Mouse (Mus musculus) A20 (cell line): ENCODE results near the gene Asz1.

Source experiments
- DNase-seq: peaks from one replicate; pipeline ENCODE4 v3.0.0-alpha.2; 2011; ENCODE audit warnings: low read depth, low spot score

The Asz1 gene

DNA sequence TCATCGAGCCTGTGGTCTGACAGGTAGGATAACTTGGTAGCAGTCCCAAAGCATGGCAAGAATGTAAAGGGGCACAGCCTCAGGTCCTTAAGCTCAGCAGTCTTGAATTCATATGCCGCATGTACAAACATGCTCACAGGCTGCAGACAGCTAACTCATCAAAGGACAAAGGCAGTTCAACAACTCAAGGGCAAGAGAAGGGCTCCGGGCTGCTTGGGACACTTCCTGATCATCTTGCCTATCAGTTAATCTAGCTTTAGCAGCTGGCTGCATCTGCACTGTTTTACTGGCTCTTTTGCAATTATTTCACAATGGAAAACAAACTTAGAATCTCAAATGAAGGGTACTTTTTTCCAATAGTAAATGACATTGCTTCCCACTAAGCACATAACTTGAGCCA, 101.5 kb downstream of the Asz1 start:
- DNase-seq: no peak

DNA sequence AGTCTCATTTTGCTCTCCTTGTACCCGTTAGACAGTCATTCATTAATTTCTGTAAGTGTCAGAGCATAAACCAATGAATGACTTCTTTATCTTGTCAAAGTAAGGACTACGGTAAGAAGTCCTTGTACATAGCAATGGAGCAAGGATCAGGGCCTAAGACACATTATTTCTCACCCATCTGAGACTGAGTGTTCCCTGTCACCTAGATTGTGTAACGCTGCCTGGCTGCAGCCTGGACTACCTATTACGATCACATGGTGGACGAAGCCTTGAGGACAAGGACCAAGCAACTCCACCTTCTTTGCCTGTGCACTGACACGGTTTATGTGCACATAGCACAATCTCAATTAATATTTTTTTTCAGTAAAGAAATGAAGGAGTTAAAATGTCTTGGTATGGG, 106.8 kb downstream of the Asz1 start:
- no peak for DNase-seq
